Mouse (Mus musculus) bone marrow macrophage, adult 2 months (primary cell): ENCODE results near the gene C2. TPM values are rescaled to one million over a fixed set of nuclear protein-coding genes. Genes with fewer than 3 reads are reported as not detected.

Experiments used
- H3K27ac ChIP-seq: 2 replicates; pipeline ENCODE4 v1.5.1; 2012; ENCODE audit warnings: low read depth, low read length; ENCODE audit not compliant: insufficient read depth
- H3K4me1 ChIP-seq: 2 replicates; pipeline ENCODE4 v1.6.1; 2012; ENCODE audit warnings: low read length; ENCODE audit not compliant: control insufficient read depth, insufficient read depth
- H3K4me3 ChIP-seq: 2 replicates; pipeline ENCODE4 v1.5.1; 2012; ENCODE audit warnings: mild to moderate bottlenecking, low read length, moderate library complexity; ENCODE audit not compliant: insufficient read depth
- CTCF ChIP-seq: IDR thresholded peaks from 2 replicates; pipeline ENCODE4 v1.5.1; 2012; ENCODE audit warnings: low read depth, mild to moderate bottlenecking, low read length, moderate library complexity
- POLR2A ChIP-seq: IDR thresholded peaks from 2 replicates; pipeline ENCODE4 v1.6.1; 2012; ENCODE audit warnings: mild to moderate bottlenecking, low read depth, low read length, borderline replicate concordance
- polyA plus RNA-seq: library from polyadenylated mRNA; stranded (reverse); fragments of >200 nt; gene quantifications from 2 replicates; pipeline ENCODE4 v1.2.4, GENCODE M21; 2012; ENCODE audit not compliant: missing spikeins, insufficient read depth, insufficient read length

C2 gene
- polyA plus RNA-seq, 1 experiment: not detected

DNA sequence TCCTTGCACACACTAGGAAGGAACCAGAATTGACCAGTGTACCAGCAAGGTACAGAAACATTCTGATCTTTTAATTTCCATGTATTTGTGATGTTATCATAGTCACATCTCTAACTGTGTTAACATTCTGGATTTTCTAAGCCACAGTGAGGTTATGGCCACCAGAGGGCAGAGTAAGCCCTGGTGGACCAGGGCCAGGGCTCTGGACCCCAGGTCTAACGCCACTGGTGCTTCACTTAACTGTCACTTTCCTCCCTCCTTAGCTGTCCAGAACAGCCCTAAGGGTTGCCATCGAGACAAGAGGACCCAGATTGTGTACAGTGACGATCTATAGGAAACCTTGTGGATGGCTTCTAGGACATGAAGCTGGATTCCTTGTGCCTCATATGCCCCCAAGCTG is 42.2 kb downstream of the C2 start:
- H3K4me3 ChIP-seq: no peak overlapping the region
- TF ChIP-seq POLR2A: no peak
- TF ChIP-seq CTCF: peak; percentile 70
- H3K4me1 ChIP-seq: peaks cover 17% of the 10 kb centered on the region
- H3K27ac ChIP-seq: no peak overlapping the region

DNA sequence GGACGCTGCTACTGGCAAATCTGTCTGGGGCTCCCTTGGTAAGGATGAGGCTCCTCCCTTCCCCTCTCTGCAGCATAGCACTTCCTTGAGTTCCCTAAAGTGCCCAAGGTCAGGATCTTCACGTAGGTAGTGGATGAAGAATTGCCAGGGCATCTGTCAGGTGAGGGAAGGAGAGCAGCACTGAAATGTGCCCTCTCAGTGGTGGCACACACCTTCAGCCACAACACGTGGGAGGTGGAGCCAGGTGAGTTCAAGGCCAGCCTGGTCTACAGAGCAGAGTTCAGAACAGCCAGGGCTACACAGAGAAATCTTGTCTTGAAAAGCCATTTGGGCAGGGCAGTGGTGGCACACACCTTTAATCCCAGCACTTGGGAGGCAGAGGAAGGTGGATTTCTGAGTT is 43.3 kb downstream of the C2 start:
- TF ChIP-seq CTCF: no peak
- TF ChIP-seq POLR2A: no peak
- Histone ChIP-seq H3K4me1 (peaks cover 17% of the 10 kb centered on the region), H3K27ac (no peak overlapping the region), H3K4me3 (no peak overlapping the region)

GRCm38 (mm10) chr17:34853511-34853910 is 44.6 kb downstream of the C2 start:
- TF ChIP-seq POLR2A: no peak
- no peak for TF ChIP-seq CTCF
- peaks cover 18% of the 10 kb centered on the region for H3K4me1 ChIP-seq
- H3K4me3 ChIP-seq: no peak overlapping the region
- no peak overlapping the region for H3K27ac ChIP-seq

DNA sequence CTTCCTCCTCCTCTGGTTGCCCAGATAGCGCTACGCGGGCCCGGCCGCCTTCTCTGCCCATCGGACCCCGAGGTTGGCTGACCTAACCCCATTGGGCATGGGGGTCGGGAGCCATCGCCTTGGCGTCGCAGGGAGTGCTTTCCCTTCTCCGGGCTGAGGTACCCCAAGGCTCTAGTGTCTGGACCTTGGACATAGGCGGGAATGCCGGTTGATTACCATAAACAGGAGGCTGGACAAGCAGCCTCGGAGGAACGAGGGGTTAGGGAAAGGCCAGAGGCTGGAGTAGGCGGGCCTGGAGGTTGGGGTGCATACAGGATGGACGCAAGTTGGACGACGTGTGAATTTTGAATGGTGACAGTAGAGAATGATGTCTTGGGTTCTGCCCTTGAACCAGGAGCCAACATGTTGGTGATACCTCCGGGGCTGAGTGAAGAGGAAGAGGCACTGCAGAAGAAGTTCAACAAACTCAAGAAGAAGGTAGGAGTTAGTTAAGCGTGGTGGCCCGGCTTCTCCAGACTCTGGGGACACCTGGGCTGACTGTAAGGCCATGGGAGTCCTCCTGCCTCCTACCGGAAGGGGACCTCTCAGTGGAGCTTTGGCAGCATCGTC is 47.4 kb downstream of the C2 start:
- TF ChIP-seq POLR2A: no peak
- no peak for TF ChIP-seq CTCF
- Histone ChIP-seq H3K4me3 (peak overlapping the region; percentile 87), H3K4me1 (peaks cover 9% of the 10 kb centered on the region), H3K27ac (0 out of 2 replicates have a peak overlapping the region, but pooled peaks have one; percentile 3)

- Histone ChIP-seq H3K4me3 (peak within 1 kb of the TSS; percentile 87), H3K27ac (0 out of 2 replicates have a peak within 1 kb of the TSS, but pooled peaks have one; percentile 3), H3K4me1 (peaks cover 9% of the 10 kb centered on the region)
- TF ChIP-seq CTCF (no peak), POLR2A (no peak)
Observed at GRCm38 (mm10) chr17:34849722-34850516, 48.1 kb downstream of the C2 start, which contains the start of the genes Skiv2l and Nelfe. TSS of gene Skiv2l (minus strand) at chr17:34850210. TSS of gene Nelfe (plus strand) at chr17:34850391.

- Histone ChIP-seq H3K4me3 (no peak overlapping the region), H3K27ac (no peak overlapping the region), H3K4me1 (peaks cover 9% of the 10 kb centered on the region)
- TF ChIP-seq CTCF (no peak), POLR2A (no peak)
Observed at GRCm38 (mm10) chr17:34847615-34848014, 50.5 kb downstream of the C2 start.

- Histone ChIP-seq H3K4me3 (no peak overlapping the region), H3K4me1 (peaks cover 9% of the 10 kb centered on the region), H3K27ac (no peak overlapping the region)
- TF ChIP-seq CTCF (no peak), POLR2A (no peak)
Observed at GRCm38 (mm10) chr17:34847192-34847591, 50.9 kb downstream of the C2 start.

DNA sequence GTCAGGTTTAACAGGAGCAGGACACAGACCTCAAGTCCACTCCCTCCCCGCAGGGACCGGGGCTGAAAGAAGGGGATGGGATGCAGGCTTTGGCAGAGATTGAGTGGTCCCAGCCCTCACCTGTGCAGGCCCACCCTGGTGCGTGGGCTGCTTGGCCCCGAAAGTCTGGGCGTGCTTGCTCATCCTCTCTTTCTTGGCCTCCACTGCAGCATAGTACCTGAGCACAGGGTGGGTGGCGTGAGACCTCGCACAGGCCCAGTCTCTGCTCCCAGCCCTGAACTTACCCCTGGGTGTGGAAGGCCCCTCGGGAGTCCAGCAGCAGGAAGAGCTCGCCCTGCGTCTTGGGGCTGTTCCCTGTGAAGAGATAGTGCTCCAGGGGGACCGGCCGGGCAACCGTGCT is 53.2 kb downstream of the C2 start:
- no peak overlapping the region for H3K27ac ChIP-seq
- H3K4me1 ChIP-seq: peaks cover 3% of the 10 kb centered on the region; the same call in 1 of the 2 replicates
- H3K4me3 ChIP-seq: no peak overlapping the region
- TF ChIP-seq POLR2A (no peak), CTCF (no peak)

DNA sequence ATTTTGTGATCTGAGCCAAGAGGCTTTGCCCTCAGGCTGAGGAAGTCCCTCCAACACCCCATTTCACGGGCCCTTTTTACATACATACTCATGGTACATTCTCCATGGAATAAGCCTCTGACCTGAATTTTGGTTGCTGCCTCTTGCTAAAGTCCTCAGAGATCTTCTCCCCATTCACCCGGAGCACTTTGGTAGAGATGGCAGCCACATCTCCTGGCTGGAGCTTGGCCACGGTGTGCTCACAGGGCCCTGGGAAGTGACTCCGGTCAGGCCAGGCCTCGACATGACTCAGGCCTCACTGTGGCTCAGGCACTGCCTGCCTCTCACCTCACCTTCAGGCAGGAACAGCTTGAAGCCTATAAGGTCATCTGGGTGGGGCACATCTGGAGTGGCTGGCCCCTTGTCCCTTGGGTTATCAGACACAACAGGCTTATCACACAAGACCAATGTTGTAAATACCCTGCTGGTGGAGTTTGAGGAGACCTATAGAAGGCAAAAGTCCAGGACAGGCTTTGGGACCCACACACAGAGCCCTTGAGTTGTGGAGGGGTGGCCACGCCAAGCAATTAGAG is 57.2 kb downstream of the C2 start:
- no peak for TF ChIP-seq POLR2A
- Histone ChIP-seq H3K4me1 (peaks cover 5% of the 10 kb centered on the region), H3K4me3 (no peak overlapping the region), H3K27ac (no peak overlapping the region)

DNA sequence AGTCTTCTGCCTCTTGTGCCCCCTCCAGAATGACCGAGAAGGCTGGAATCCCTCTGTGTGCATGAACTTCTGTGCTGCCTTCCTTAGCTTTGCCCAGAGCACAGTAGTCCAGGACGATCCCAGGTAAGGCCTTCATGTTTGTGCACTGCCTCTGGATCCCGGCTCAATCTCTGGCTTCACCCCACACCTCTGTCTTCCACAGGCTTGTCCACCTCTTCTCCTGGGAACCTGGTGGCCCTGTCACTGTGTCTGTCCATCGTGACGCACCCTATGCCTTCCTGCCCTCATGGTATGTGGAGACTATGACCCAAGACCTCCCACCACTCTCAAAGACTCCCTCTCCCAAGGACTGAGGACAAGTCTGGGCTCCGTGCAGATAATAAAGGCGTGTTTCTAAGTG is 59.3 kb downstream of the C2 start:
- no peak for TF ChIP-seq CTCF
- TF ChIP-seq POLR2A: no peak
- H3K27ac ChIP-seq: no peak overlapping the region
- no peak overlapping the region for H3K4me3 ChIP-seq
- peaks cover 5% of the 10 kb centered on the region for H3K4me1 ChIP-seq
